Mouse (Mus musculus): ENCODE measurements around the gene Best3. TPM values are rescaled to one million over a fixed set of nuclear protein-coding genes. Genes with fewer than 3 reads are reported as not detected.
A peak's percentile ranks its signal among the peaks of the same experiment; 100 is the strongest.

Gene Best3
- polyA plus RNA-seq, 1 experiment: 0.16 TPM

DNA sequence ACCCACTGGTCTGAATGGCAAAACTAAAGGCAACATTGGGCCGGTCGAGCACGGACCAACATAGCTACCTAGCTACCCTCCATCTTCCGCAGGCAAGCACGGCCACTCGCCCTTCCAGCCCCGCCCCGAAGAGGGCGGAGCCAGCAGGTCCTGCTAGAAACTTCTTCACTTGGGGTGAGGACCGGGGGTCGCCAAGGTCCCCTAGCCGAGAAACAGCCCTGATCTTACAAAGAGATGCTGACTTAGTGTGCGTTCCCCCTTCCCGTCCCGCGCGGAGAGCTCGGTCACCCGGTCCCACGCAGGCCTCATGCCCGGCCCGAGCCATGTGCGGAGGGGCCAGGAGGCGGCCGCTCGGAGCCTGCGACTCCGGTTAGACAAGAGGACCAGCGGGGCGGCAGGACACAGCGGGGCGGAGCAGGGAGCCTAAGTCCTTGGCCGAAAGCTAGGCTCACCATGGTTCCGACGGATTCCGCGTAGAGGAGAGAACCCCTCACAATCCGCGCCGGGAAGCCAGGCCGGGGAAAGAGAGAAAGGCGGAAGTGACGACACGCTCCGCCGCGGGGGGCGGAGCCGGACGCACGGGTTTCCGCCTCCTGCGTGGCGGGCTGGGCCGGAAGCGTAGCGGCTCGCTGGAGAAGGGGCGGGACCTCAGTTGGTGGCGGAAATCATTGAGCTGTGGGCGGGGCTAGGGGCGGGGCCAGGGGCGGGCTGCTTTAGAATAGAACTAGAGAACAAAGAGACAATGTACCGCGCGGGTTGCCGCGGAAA, 77.3 kb downstream of the Best3 start, which contains the start of gene Cct2:
Cct2 (minus strand) TSS at position 561 of the 768 bp plus-strand sequence.
- TF ChIP-seq POLR2A (IDR thresholded peaks at IDR 0.05; ENCODE audit: borderline replicate concordance, insufficient read depth, low read length) (peak; percentile 82), CTCF (IDR thresholded peaks at IDR 0.05; ENCODE audit: borderline replicate concordance, insufficient read depth, low read depth, low read length) (no peak)
- no peak within 1 kb of the TSS for H3K27ac ChIP-seq (ENCODE audit: insufficient read depth, low read length)
- under 1% methylated on average over 68 of the region's 68 CpGs for WGBS

DNA sequence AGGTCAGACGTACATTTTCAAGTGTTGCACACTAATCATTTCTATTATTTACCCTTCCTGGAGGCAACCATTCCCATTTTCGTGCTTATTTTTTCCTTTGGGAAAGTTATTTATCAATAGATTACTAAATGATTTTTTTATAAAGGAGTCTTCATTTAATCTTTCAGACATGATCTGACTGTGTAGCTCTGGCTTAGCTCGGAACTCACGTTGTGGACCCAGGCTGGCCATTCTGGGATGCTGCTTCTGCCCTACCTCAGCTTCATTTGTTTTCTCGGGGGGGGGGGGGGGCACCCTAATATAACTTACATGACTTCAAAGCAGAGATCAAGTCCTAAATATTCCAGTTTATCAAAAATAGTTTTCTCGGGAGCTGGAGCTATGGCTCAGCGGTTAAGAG, 78.0 kb downstream of the Best3 start:
- no peak for TF ChIP-seq CTCF (IDR thresholded peaks at IDR 0.05; ENCODE audit: borderline replicate concordance, insufficient read depth, low read depth, low read length)
- TF ChIP-seq POLR2A (IDR thresholded peaks at IDR 0.05; ENCODE audit: borderline replicate concordance, insufficient read depth, low read length): no peak
- no peaks in the 10 kb centered on the region for H3K27me3 ChIP-seq (ENCODE audit: control insufficient read depth, insufficient read depth, low read length)
- H3K4me3 ChIP-seq (replicated peaks; ENCODE audit: insufficient read depth, low read depth, low read length): peak overlapping the region; percentile 67
- 6% methylated on average over 7 of the region's 7 CpGs for WGBS
- H3K4me1 ChIP-seq (ENCODE audit: control insufficient read depth, insufficient read depth, low read length): peaks cover 3% of the 10 kb centered on the region; the same call in 1 of the 2 replicates
- no peak for DNase-seq
- H3K27ac ChIP-seq (ENCODE audit: insufficient read depth, low read length): no peak overlapping the region

More for the DNA sequence above, 77.3 kb downstream of the Best3 start, which contains the start of gene Cct2:
- H3K27me3 ChIP-seq (ENCODE audit: control insufficient read depth, insufficient read depth, low read length): no peaks in the 10 kb centered on the region
- peak within 1 kb of the TSS; percentile 67 for H3K4me3 ChIP-seq (replicated peaks; ENCODE audit: insufficient read depth, low read depth, low read length)
- DNase-seq: peak; percentile 90 to 92
- peaks cover 3% of the 10 kb centered on the region; the same call in 1 of the 2 replicates for H3K4me1 ChIP-seq (ENCODE audit: control insufficient read depth, insufficient read depth, low read length)

DNA sequence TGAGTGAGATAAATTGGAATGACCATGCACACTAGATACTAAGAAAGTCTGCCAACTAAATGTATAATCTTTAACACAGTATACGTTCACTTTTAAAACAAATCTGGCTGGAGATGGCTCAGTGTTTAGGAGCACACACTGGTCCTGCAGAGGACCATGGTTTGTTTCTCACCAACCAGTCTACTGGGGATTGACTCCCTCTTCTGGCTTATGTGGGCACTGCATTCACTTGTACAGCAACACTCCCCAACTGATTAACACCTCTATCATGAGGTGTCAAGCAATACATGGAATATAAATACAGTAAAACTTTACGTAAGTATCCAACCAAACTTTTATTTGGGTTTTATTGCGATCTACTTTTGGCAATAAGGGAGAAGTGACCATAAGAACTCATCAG, 83.0 kb downstream of the Best3 start:
- H3K4me3 ChIP-seq (replicated peaks; ENCODE audit: insufficient read depth, low read depth, low read length): no peak overlapping the region
- no peak for DNase-seq
- 97% methylated on average over 3 of the region's 3 CpGs for WGBS
- no peaks in the 10 kb centered on the region for H3K4me1 ChIP-seq (ENCODE audit: control insufficient read depth, insufficient read depth, low read length)
- H3K27ac ChIP-seq (ENCODE audit: insufficient read depth, low read length): no peak overlapping the region
- no peaks in the 10 kb centered on the region for H3K27me3 ChIP-seq (ENCODE audit: control insufficient read depth, insufficient read depth, low read length)
- no peak for TF ChIP-seq POLR2A (IDR thresholded peaks at IDR 0.05; ENCODE audit: borderline replicate concordance, insufficient read depth, low read length)
- no peak for TF ChIP-seq CTCF (IDR thresholded peaks at IDR 0.05; ENCODE audit: borderline replicate concordance, insufficient read depth, low read depth, low read length)

- DNase-seq: no peak
- H3K4me1 ChIP-seq (ENCODE audit: control insufficient read depth, insufficient read depth, low read length): no peaks in the 10 kb centered on the region; the same call in 1 of the 2 replicates
- WGBS: 89% methylated on average over 18 of the region's 18 CpGs
- H3K27me3 ChIP-seq (ENCODE audit: control insufficient read depth, insufficient read depth, low read length): no peaks in the 10 kb centered on the region
- no peak overlapping the region for H3K4me3 ChIP-seq (replicated peaks; ENCODE audit: insufficient read depth, low read depth, low read length)
- TF ChIP-seq CTCF (IDR thresholded peaks at IDR 0.05; ENCODE audit: borderline replicate concordance, insufficient read depth, low read depth, low read length) (no peak), POLR2A (IDR thresholded peaks at IDR 0.05; ENCODE audit: borderline replicate concordance, insufficient read depth, low read length) (no peak)
- no peak overlapping the region for H3K27ac ChIP-seq (ENCODE audit: insufficient read depth, low read length)
Measured at GRCm38 (mm10) chr10:117072191-117072888, 86.2 kb downstream of the Best3 start.

GRCm38 (mm10) chr10:117073176-117073575, 87.1 kb downstream of the Best3 start:
- no peak for TF ChIP-seq POLR2A (IDR thresholded peaks at IDR 0.05; ENCODE audit: borderline replicate concordance, insufficient read depth, low read length)
- no peak for TF ChIP-seq CTCF (IDR thresholded peaks at IDR 0.05; ENCODE audit: borderline replicate concordance, insufficient read depth, low read depth, low read length)
- no peak for DNase-seq
- Histone ChIP-seq H3K27me3 (ENCODE audit: control insufficient read depth, insufficient read depth, low read length) (no peaks in the 10 kb centered on the region), H3K27ac (ENCODE audit: insufficient read depth, low read length) (no peak overlapping the region), H3K4me3 (replicated peaks; ENCODE audit: insufficient read depth, low read depth, low read length) (no peak overlapping the region), H3K4me1 (ENCODE audit: control insufficient read depth, insufficient read depth, low read length) (no peaks in the 10 kb centered on the region; the same call in 1 of the 2 replicates)
- 74% methylated on average over 7 of the region's 7 CpGs for WGBS

Other genes with a start within 250 kb of the Best3 start
- 0.10 and 0.17 TPM in 2 replicates for gene Myrfl, start 89.4 kb upstream of the Best3 start, polyA plus RNA-seq (2012; rRNA removed)
- gene Rab3ip, start 35.5 kb upstream of the Best3 start, polyA plus RNA-seq (2012; rRNA removed): 45.8 and 46.5 TPM in 2 replicates
- gene Gm10271, start 13.7 kb upstream of the Best3 start, polyA plus RNA-seq (2012; rRNA removed): not detected in 2 replicates
- 0.16 TPM in 1 of 2 replicates, not detected in the other for gene Lrrc10, start 59.0 kb downstream of the Best3 start, polyA plus RNA-seq (2012; rRNA removed)
- 148 and 153 TPM in 2 replicates for gene Cct2, start 77.5 kb downstream of the Best3 start, polyA plus RNA-seq (2012; rRNA removed)
- gene Frs2, start 162.2 kb downstream of the Best3 start, polyA plus RNA-seq (2012; rRNA removed): 36.3 and 37.1 TPM in 2 replicates
- gene Yeats4, start 238.2 kb downstream of the Best3 start, polyA plus RNA-seq (2012; rRNA removed): 41.9 and 44.5 TPM in 2 replicates

All from cerebellum, adult 2 months (tissue).